8 mouse cellular contexts compared by ENCODE assay signal in genomic region chr6:29916530-29917382, GRCm38 (mm10). TPM values are rescaled to one million over a fixed set of nuclear protein-coding genes. Genes with fewer than 3 reads are reported as not detected.
A peak's percentile ranks its signal among the peaks of the same experiment; 100 is the strongest.
DNase-seq lines count a peak whose midpoint lies in the region; ATAC-seq and TF ChIP-seq lines count a peak whose summit lies in the region.

Strip2 (plus strand) TSS chr6:29917012.

- TF ChIP-seq POLR2A in olfactory bulb, adult 2 months (IDR thresholded peaks at IDR 0.05; ENCODE audit: insufficient read depth, low read depth, low read length) = peak; percentile 89

- TF ChIP-seq CTCF in olfactory bulb, adult 2 months (IDR thresholded peaks at IDR 0.05; ENCODE audit: insufficient read depth, low read depth, low read length) = no peak

- peaks cover 15% of the 10 kb centered on the region for H3K4me1 ChIP-seq in hindbrain, embryonic 10.5 days (replicated peaks)
- H3K4me1 ChIP-seq in lung, embryonic 15.5 days = peaks cover 5% of the 10 kb centered on the region
- peaks cover 10% of the 10 kb centered on the region for H3K4me1 ChIP-seq in olfactory bulb, adult 2 months (ENCODE audit: control insufficient read depth, insufficient read depth, low read length)

- peak; percentile 96 for ATAC-seq in frontal cortex, adult (ENCODE audit: low TSS enrichment)
- peak; percentile 100 for ATAC-seq in lung, embryonic 15.5 days (ENCODE audit: borderline replicate concordance, extremely low read depth, low FRiP score, low TSS enrichment)

- peak within 1 kb of the TSS; percentile 55 for H3K9ac ChIP-seq in lung, embryonic 15.5 days

- peak within 1 kb of the TSS; percentile 96 for H3K4me2 ChIP-seq in lung, embryonic 15.5 days

- no peaks in the 10 kb centered on the region for H3K9me3 ChIP-seq in hindbrain, embryonic 10.5 days
- H3K9me3 ChIP-seq in lung, embryonic 15.5 days = no peaks in the 10 kb centered on the region

- peak; percentile 94 for DNase-seq in Muller cell, postnatal 12 days (ENCODE audit: inconsistent ontology term)
- DNase-seq in cerebellum, adult 9-10 months = peak; percentile 94
- peak; percentile 96 for DNase-seq in hindbrain, embryonic 10.5 days (ENCODE audit: low spot score)
- peak; percentile 80 for DNase-seq in layer of hippocampus, adult 9-10 months (ENCODE audit: low spot score)
- DNase-seq in thymus, adult 18-20 months = peak; percentile 83 to 84

- peak within 1 kb of the TSS; percentile 79 for H3K4me3 ChIP-seq in hindbrain, embryonic 10.5 days
- H3K4me3 ChIP-seq in lung, embryonic 15.5 days = peak within 1 kb of the TSS; percentile 73
- H3K4me3 ChIP-seq in olfactory bulb, adult 2 months (ENCODE audit: insufficient read depth, low read depth, low read length) = peak within 1 kb of the TSS; percentile 88

- WGBS in hindbrain, embryonic 10.5 days = under 1% methylated on average over 67 of the region's 67 CpGs
- WGBS in lung, embryonic 15.5 days = under 1% methylated on average over 67 of the region's 67 CpGs
- under 1% methylated on average over 67 of the region's 67 CpGs for WGBS in olfactory bulb, adult 2 months

- H3K36me3 ChIP-seq in hindbrain, embryonic 10.5 days = no peaks in the 10 kb centered on the region
- no peaks in the 10 kb centered on the region for H3K36me3 ChIP-seq in lung, embryonic 15.5 days

- peak within 1 kb of the TSS; percentile 50 for H3K27ac ChIP-seq in hindbrain, embryonic 10.5 days
- H3K27ac ChIP-seq in lung, embryonic 15.5 days = no peak within 1 kb of the TSS
- no peak within 1 kb of the TSS for H3K27ac ChIP-seq in olfactory bulb, adult 2 months (ENCODE audit: insufficient read depth, low read depth, low read length)

- peaks cover 51% of the 10 kb centered on the region for H3K27me3 ChIP-seq in hindbrain, embryonic 10.5 days (ENCODE audit: insufficient read depth, poor library complexity, severe bottlenecking)
- peaks cover 16% of the 10 kb centered on the region for H3K27me3 ChIP-seq in lung, embryonic 15.5 days

RNA-seq across cellular contexts. Expression of gene Strip2, which starts in this region (rescaled TPM):
- 0.86 and 1.0 TPM in 2 replicates for polyA plus RNA-seq in hindbrain, embryonic 10.5 days (2016; fragmentation: Nextera tagmentation; extraction: Ambion mirVana)
- polyA plus RNA-seq in lung, embryonic 15.5 days (2015; fragmentation: Nextera tagmentation; extraction: Ambion mirVana) = 1.4 and 2.5 TPM in 2 replicates
- polyA plus RNA-seq in olfactory bulb, adult 2 months (2012; ENCODE audit: insufficient read depth, insufficient read length, low replicate concordance, missing spikeins) = not detected in 2 replicates
